Mouse (Mus musculus) stomach, embryonic 16.5 days (tissue): ENCODE data around the gene Ccl12. TPM values are rescaled to one million over a fixed set of nuclear protein-coding genes. Genes with fewer than 3 reads are reported as not detected.

Experiments used
- ATAC-seq: fragments of 200-750 bp; cut with Nextera tagmentation; 2 replicates; pipeline ENCODE4 v1.8.0; 2017; ENCODE audit warnings: moderate number of reproducible peaks, moderate TSS enrichment; ENCODE audit not compliant: insufficient read depth, low FRiP score
- H3K27ac ChIP-seq: fragments of 300-500 bp; sonication (generic); 2 replicates; pipeline ENCODE4 v1.5.1; 2014; ENCODE audit warnings: low read length
- H3K27me3 ChIP-seq: fragments of 300-500 bp; sonication (generic); 2 replicates; pipeline ENCODE4 v1.6.1; 2014; ENCODE audit warnings: low read length, control low read depth, mixed read lengths; ENCODE audit not compliant: control insufficient read depth, insufficient read depth
- H3K36me3 ChIP-seq: fragments of 300-500 bp; sonication (generic); 2 replicates; pipeline ENCODE4 v1.6.1; 2014; ENCODE audit warnings: low read length; ENCODE audit not compliant: control insufficient read depth, insufficient read depth
- H3K4me1 ChIP-seq: fragments of 300-500 bp; sonication (generic); 2 replicates; pipeline ENCODE4 v1.6.1; 2014; ENCODE audit warnings: low read length, control low read depth, mixed read lengths; ENCODE audit not compliant: control insufficient read depth, insufficient read depth
- H3K4me2 ChIP-seq: fragments of 300-500 bp; sonication (generic); 2 replicates; pipeline ENCODE4 v1.6.1; 2014; ENCODE audit warnings: low read depth, low read length, mixed read lengths
- H3K4me3 ChIP-seq: fragments of 300-500 bp; sonication (generic); replicated peaks from 2 replicates; pipeline ENCODE4 v1.5.1; 2014; ENCODE audit warnings: mild to moderate bottlenecking, low read length
- H3K9ac ChIP-seq: fragments of 300-500 bp; sonication (generic); 2 replicates; pipeline ENCODE4 v1.6.1; 2014; ENCODE audit warnings: low read length
- H3K9me3 ChIP-seq: fragments of 300-500 bp; sonication (generic); replicated peaks from 2 replicates; pipeline ENCODE4 v1.6.1; 2016; ENCODE audit warnings: low read length, control low read depth; ENCODE audit not compliant: control insufficient read depth
- WGBS: fragments of 180-500 bp; shearing (Covaris S2); extraction: QIAGEN DNeasy Blood & Tissue Kit; methylation state at CpG from one replicate; pipeline ENCODE4 v1.1.7; 2014; 5-methylcytosine and 5-hydroxymethylcytosine counted together
- polyA plus RNA-seq: library from polyadenylated mRNA; unstranded; fragments of >200 nt; fragmentation: Nextera tagmentation; extraction: Ambion mirVana; gene quantifications from 2 replicates; pipeline ENCODE4 v1.2.1, GENCODE M21; 2015

Gene Ccl12
- polyA plus RNA-seq, 1 experiment from 2014 or later: 3.3 TPM

GRCm38 (mm10) chr11:82073686-82074085, 28.0 kb upstream of the Ccl12 start:
- ATAC-seq: no peak
- 84% methylated on average over 3 of the region's 3 CpGs for WGBS
- 0 out of 2 replicates have a peak, but pooled peaks cover 5% of the 10 kb centered on the region for H3K4me1 ChIP-seq

GRCm38 (mm10) chr11:82077031-82077430, 24.6 kb upstream of the Ccl12 start:
- H3K4me2 ChIP-seq: no peak overlapping the region
- no peaks in the 10 kb centered on the region for H3K9me3 ChIP-seq
- no peaks in the 10 kb centered on the region for H3K36me3 ChIP-seq
- H3K27me3 ChIP-seq: no peaks in the 10 kb centered on the region
- 52% methylated on average over 3 of the region's 3 CpGs for WGBS
- H3K4me3 ChIP-seq: no peak overlapping the region
- H3K9ac ChIP-seq: no peak overlapping the region
- H3K4me1 ChIP-seq: no peaks in the 10 kb centered on the region
- H3K27ac ChIP-seq: no peak overlapping the region
- ATAC-seq: no peak

More at GRCm38 (mm10) chr11:82073686-82074085, 28.0 kb upstream of the Ccl12 start:
- Histone ChIP-seq H3K4me3 (no peak overlapping the region), H3K9me3 (no peaks in the 10 kb centered on the region), H3K27me3 (no peaks in the 10 kb centered on the region), H3K36me3 (no peaks in the 10 kb centered on the region), H3K27ac (no peak overlapping the region), H3K4me2 (no peak overlapping the region), H3K9ac (no peak overlapping the region)

- Histone ChIP-seq H3K9me3 (no peaks in the 10 kb centered on the region), H3K9ac (no peak overlapping the region), H3K4me2 (no peak overlapping the region), H3K4me3 (no peak overlapping the region), H3K27ac (0 out of 2 replicates have a peak overlapping the region, but pooled peaks have one; percentile 0), H3K27me3 (no peaks in the 10 kb centered on the region), H3K36me3 (no peaks in the 10 kb centered on the region), H3K4me1 (no peaks in the 10 kb centered on the region)
- peak; percentile 73 for ATAC-seq
Observed at GRCm38 (mm10) chr11:82078136-82078730, 23.4 kb upstream of the Ccl12 start.

GRCm38 (mm10) chr11:82080865-82081264, 20.8 kb upstream of the Ccl12 start:
- H3K9ac ChIP-seq: no peak overlapping the region
- H3K4me2 ChIP-seq: no peak overlapping the region
- H3K27ac ChIP-seq: no peak overlapping the region
- H3K4me1 ChIP-seq: no peaks in the 10 kb centered on the region
- H3K9me3 ChIP-seq: no peaks in the 10 kb centered on the region
- no peaks in the 10 kb centered on the region for H3K27me3 ChIP-seq
- no peak overlapping the region for H3K4me3 ChIP-seq
- ATAC-seq: no peak
- WGBS: 72% methylated on average over 3 of the region's 3 CpGs
- H3K36me3 ChIP-seq: no peaks in the 10 kb centered on the region

- no peak overlapping the region for H3K4me2 ChIP-seq
- H3K9me3 ChIP-seq: no peaks in the 10 kb centered on the region
- H3K27ac ChIP-seq: no peak overlapping the region
- no peaks in the 10 kb centered on the region for H3K27me3 ChIP-seq
- H3K36me3 ChIP-seq: no peaks in the 10 kb centered on the region
- WGBS: 91% methylated on average over 3 of the region's 3 CpGs
- H3K4me3 ChIP-seq: no peak overlapping the region
- ATAC-seq: no peak
- no peak overlapping the region for H3K9ac ChIP-seq
- no peaks in the 10 kb centered on the region for H3K4me1 ChIP-seq
Observed at GRCm38 (mm10) chr11:82084360-82084759, 17.3 kb upstream of the Ccl12 start.

GRCm38 (mm10) chr11:82099511-82100323, 1.9 kb upstream of the Ccl12 start:
- H3K27ac ChIP-seq: peak overlapping the region; percentile 47
- ATAC-seq: peak; percentile 71; the same call in 1 of the 2 replicates

GRCm38 (mm10) chr11:82101087-82101486, 558 bp upstream of the Ccl12 start:
- Histone ChIP-seq H3K4me3 (no peak overlapping the region), H3K9ac (no peak overlapping the region), H3K36me3 (no peaks in the 10 kb centered on the region), H3K27ac (no peak overlapping the region), H3K4me1 (no peaks in the 10 kb centered on the region), H3K27me3 (no peaks in the 10 kb centered on the region), H3K9me3 (no peaks in the 10 kb centered on the region), H3K4me2 (no peak overlapping the region)
- ATAC-seq: no peak
- 83% methylated on average over 4 of the region's 4 CpGs for WGBS

More at GRCm38 (mm10) chr11:82099511-82100323, 1.9 kb upstream of the Ccl12 start:
- H3K27me3 ChIP-seq: no peaks in the 10 kb centered on the region
- no peak overlapping the region for H3K4me2 ChIP-seq
- no peaks in the 10 kb centered on the region for H3K36me3 ChIP-seq
- no peaks in the 10 kb centered on the region for H3K4me1 ChIP-seq
- H3K9me3 ChIP-seq: no peaks in the 10 kb centered on the region
- no peak overlapping the region for H3K4me3 ChIP-seq
- 63% methylated on average over 10 of the region's 10 CpGs for WGBS
- no peak overlapping the region for H3K9ac ChIP-seq

GRCm38 (mm10) chr11:82109611-82110010, 8.0 kb downstream of the Ccl12 start:
- H3K4me3 ChIP-seq: no peak overlapping the region
- H3K4me2 ChIP-seq: no peak overlapping the region
- ATAC-seq: no peak
- no peak overlapping the region for H3K27ac ChIP-seq
- no peaks in the 10 kb centered on the region for H3K36me3 ChIP-seq
- no peaks in the 10 kb centered on the region for H3K27me3 ChIP-seq
- no peak overlapping the region for H3K9ac ChIP-seq
- no peaks in the 10 kb centered on the region for H3K4me1 ChIP-seq
- no peaks in the 10 kb centered on the region for H3K9me3 ChIP-seq

- no peaks in the 10 kb centered on the region for H3K36me3 ChIP-seq
- WGBS: 66% methylated on average over 6 of the region's 6 CpGs
- ATAC-seq: no peak
Observed at GRCm38 (mm10) chr11:82110372-82111248, 9.0 kb downstream of the Ccl12 start.

More at GRCm38 (mm10) chr11:82110372-82111248, 9.0 kb downstream of the Ccl12 start:
- Histone ChIP-seq H3K9ac (no peak overlapping the region), H3K27ac (no peak overlapping the region), H3K4me2 (no peak overlapping the region), H3K4me1 (no peaks in the 10 kb centered on the region), H3K27me3 (no peaks in the 10 kb centered on the region), H3K9me3 (no peaks in the 10 kb centered on the region), H3K4me3 (no peak overlapping the region)
